Mouse (Mus musculus): ENCODE measurements around the gene Tmem189.

DNA sequence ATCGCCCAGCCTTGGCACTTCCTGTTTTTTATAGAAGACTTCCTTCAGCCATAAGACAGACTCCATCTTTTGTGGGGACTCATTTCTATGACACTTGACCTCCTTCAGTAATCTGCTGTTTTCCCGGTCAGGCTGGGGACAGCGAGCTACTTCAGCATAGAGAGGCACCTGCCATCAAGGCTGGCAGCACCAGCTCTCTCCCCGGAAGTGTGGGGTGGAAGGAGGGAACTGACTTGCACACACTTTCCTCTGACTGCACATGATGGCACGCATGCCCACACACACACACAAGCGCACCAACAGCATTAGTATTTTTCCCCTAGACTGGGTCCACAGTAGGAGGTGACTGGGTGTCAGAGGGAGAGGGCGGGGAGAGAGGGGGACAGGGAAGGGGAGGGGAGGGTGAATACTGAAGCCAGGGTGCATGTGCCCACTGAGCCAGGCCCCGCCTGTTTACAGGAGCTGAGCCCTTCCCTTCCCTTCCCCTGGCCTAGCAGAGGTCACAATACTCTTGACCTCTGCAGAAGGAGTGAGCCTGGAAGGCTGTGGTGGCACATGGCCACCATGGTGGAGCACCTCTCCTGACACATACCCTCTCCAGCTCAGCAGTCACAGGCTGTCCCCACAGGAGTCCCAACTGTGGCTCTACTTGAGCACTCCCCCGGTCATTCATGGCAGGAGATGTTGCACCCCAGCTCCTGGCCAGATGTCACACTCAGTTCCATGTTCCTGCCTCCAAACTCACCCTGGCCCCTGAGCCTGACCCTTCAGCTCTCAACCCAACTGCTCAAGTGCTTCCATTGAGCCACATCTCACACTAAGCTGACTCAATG is 68.2 kb downstream of the Tmem189 start:
- TF ChIP-seq POLR2A (IDR thresholded peaks at IDR 0.05; ENCODE audit: extremely low read depth, insufficient read depth, low read length) (no peak), CTCF (IDR thresholded peaks at IDR 0.05; ENCODE audit: extremely low read depth, insufficient read depth, low read length) (no peak)
